Mouse (Mus musculus): ENCODE results near the gene Cbx2. TPM values are rescaled to one million over a fixed set of nuclear protein-coding genes. Genes with fewer than 3 reads are reported as not detected.
A peak's percentile ranks its signal among the peaks of the same experiment; 100 is the strongest.

Cbx2 gene
- polyA plus RNA-seq, 1 experiment from 2014 or later: 86.6 TPM

DNA sequence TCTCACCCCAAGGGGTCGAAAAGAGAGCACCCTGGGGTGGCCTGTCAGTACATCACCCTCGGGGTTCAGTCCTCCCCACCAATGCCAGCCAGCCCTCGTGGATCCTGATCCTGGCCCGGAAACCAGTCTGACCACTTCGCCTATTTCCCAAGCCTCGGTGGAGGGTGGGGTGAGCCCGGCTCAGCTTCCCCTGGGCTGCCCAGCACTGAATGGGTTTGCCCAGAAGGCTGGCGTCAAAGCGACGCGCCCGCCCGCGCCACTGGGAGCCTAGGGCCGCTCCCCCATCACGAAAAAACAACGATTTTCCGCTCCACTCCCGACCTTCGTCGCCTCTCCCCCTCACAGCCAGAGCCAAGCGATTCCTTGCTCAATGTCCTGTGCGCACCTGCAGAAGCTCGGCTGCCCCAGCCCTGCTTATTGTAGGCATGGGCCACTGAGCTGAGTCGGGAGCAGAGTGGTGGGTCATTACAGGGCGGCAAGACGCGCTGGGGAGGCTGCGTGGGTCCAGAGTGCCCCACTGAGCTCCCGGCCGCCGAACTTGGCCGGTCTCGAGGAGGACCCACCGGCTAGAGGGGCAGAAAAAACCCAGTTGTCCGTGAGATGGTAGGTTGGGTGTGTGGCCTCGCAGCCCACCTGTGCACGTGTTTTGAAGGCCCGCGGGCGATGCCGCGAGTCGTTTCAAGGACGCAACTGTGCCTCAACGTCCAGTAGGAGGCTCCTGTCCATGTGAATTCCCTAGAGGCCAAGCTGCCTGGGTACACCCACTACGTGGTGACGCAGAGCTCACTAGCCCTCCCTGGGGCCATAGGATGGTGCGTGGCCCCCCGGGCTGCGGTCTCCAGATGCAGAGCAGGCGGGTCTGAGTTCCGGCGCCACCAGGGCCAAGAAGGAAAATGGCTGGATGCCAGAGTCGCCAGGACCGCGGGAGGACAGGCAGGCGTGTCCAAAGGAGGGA is 35.6 kb downstream of the Cbx2 start:
- Histone ChIP-seq H3K36me3 (no peaks in the 10 kb centered on the region), H3K9me3 (no peaks in the 10 kb centered on the region), H3K27ac (peak overlapping the region; percentile 73), H3K27me3 (ENCODE audit: insufficient read depth, poor library complexity, severe bottlenecking) (peaks cover 100% of the 10 kb centered on the region), H3K4me1 (replicated peaks) (peaks cover 58% of the 10 kb centered on the region), H3K4me3 (peak overlapping the region; percentile 72)
- DNase-seq (ENCODE audit: low spot score): peak; percentile 49
- WGBS: 2% methylated on average over 58 of the region's 58 CpGs

DNA sequence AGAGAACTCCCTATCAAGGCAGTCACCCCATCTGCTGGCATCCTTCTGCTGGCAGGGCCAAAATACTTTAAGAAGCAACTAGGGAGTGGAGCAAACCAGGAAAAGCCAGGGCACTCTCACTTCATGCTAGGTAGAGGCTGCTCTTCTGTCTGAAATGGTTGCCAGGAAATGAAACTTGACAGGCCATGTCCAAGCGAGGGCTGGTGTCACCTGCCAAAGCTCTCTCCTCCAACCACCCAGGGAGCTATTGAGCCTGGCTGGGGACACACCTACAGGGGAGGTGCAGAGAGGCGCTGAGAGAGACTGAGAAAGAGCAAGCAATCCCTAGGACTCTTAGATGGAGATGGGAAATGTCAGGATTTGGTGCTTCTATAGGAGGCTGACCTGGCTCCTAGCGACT is 36.5 kb downstream of the Cbx2 start:
- no peaks in the 10 kb centered on the region for H3K36me3 ChIP-seq
- H3K27me3 ChIP-seq (ENCODE audit: insufficient read depth, poor library complexity, severe bottlenecking): peaks cover 99% of the 10 kb centered on the region
- H3K4me3 ChIP-seq: peak overlapping the region; percentile 72; the same call in 1 of the 2 replicates
- DNase-seq (ENCODE audit: low spot score): no peak
- H3K4me1 ChIP-seq (replicated peaks): peaks cover 48% of the 10 kb centered on the region
- H3K9me3 ChIP-seq: no peaks in the 10 kb centered on the region
- H3K27ac ChIP-seq: no peak overlapping the region
- WGBS: 3% methylated on average over 3 of the region's 3 CpGs

DNA sequence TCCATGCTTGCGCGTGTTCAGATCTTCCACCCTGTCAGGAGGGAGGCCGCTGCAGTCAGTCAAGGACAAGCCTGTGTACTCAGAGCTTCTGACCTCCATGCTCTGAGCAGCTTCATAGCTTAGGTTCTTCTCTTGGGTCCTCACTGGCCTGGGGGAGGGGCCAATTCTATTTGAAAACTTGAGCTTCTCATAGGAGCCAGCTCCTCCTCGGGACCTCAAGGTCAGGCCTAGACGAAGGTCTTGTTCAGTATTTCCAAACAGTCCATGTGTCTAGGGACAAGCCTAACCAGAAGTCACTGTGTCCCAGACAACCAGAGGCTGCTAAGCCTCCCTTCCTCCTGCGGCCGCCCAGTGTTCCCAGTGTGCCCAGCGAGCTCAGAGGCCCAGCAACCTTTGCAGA is 44.1 kb downstream of the Cbx2 start:
- H3K27me3 ChIP-seq (ENCODE audit: insufficient read depth, poor library complexity, severe bottlenecking): peaks cover 65% of the 10 kb centered on the region
- no peak overlapping the region for H3K4me3 ChIP-seq
- 80% methylated on average over 8 of the region's 8 CpGs for WGBS
- no peak overlapping the region for H3K27ac ChIP-seq
- no peaks in the 10 kb centered on the region for H3K36me3 ChIP-seq
- DNase-seq (ENCODE audit: low spot score): no peak
- H3K9me3 ChIP-seq: no peaks in the 10 kb centered on the region
- peaks cover 8% of the 10 kb centered on the region; the same call in 1 of the 2 replicates for H3K4me1 ChIP-seq (replicated peaks)

DNA sequence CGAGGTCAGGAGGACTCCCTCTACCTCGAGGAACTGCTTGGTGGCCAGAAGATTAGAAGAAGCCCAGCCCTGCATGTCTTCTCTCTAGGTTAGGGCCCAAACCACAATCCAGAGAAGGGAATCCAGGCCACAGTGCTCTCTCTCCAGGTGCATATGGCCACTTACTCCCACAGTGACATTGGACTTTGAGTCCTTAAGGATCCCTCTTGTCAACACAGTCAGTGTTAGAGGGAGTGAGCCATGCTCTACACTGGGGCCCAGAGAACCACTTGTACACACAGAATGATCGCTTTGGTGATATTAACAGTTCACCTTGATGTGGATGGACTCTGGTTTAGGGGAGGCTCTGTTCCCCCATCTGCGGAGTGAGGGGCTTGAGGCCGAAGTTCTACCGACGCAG is 49.5 kb downstream of the Cbx2 start:
- no peak for DNase-seq (ENCODE audit: low spot score)
- H3K27ac ChIP-seq: no peak overlapping the region
- no peaks in the 10 kb centered on the region for H3K36me3 ChIP-seq
- WGBS: 88% methylated on average over 7 of the region's 7 CpGs
- H3K27me3 ChIP-seq (ENCODE audit: insufficient read depth, poor library complexity, severe bottlenecking): peaks cover 60% of the 10 kb centered on the region
- H3K4me1 ChIP-seq (replicated peaks): peaks cover 12% of the 10 kb centered on the region
- H3K9me3 ChIP-seq: no peaks in the 10 kb centered on the region
- H3K4me3 ChIP-seq: no peak overlapping the region

DNA sequence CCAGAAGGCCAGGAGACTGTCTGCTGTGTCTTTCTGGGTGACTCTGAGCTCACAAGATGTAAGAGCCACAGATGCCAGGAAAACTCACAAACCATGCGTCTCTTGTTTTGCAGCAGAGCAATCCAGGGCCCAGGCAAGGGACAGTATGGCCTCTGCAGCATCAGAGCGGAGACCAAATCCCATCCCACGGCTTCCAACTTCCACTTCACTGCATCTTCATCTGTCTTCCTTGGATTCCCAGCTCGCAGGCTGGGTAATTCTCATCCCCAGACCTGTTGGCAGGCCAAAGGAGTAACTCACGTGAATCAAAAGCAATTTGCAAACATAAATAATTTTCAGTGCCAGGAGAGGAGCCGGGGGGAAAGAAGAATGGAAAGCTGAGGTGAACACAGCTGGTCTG is 50.2 kb downstream of the Cbx2 start:
- Histone ChIP-seq H3K27me3 (ENCODE audit: insufficient read depth, poor library complexity, severe bottlenecking) (peaks cover 59% of the 10 kb centered on the region), H3K36me3 (0 out of 2 replicates have a peak, but pooled peaks cover 6% of the 10 kb centered on the region)
- WGBS: 79% methylated on average over 6 of the region's 6 CpGs

DNA sequence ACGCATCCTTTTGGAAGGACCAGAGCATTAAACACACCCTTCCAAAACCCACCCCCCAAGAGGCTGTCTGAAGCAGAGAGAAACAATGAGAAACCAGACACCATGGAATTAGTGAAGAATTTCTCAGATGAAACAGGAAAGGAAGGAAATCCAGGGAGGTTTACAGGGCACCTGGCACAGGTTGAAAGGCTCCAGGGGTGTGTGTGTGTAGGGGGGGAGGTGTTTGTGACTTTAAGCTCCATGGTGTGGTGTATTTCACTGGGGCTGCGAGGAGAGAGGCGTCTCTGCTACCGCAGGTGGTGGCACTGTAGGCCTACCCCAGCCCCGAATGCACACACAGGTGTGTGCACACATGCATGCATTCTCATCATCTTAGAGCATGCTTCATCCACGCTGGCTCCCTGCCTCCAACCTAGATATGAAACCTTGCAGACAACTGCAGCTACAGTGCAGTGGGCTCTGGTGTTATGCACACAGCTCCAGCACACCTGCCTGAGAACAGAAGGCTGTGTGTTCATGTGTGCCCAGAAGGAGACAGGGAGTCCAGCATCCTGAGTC is 51.2 kb downstream of the Cbx2 start:
- no peak for DNase-seq (ENCODE audit: low spot score)
- Histone ChIP-seq H3K4me1 (replicated peaks) (peaks cover 23% of the 10 kb centered on the region), H3K27me3 (ENCODE audit: insufficient read depth, poor library complexity, severe bottlenecking) (peaks cover 69% of the 10 kb centered on the region), H3K27ac (no peak overlapping the region), H3K4me3 (no peak overlapping the region), H3K36me3 (0 out of 2 replicates have a peak, but pooled peaks cover 6% of the 10 kb centered on the region), H3K9me3 (no peaks in the 10 kb centered on the region)
- WGBS: 79% methylated on average over 6 of the region's 6 CpGs

More for the DNA sequence above, 50.2 kb downstream of the Cbx2 start:
- Histone ChIP-seq H3K4me1 (replicated peaks) (peaks cover 14% of the 10 kb centered on the region), H3K27ac (no peak overlapping the region), H3K9me3 (no peaks in the 10 kb centered on the region), H3K4me3 (no peak overlapping the region)
- DNase-seq (ENCODE audit: low spot score): no peak

DNA sequence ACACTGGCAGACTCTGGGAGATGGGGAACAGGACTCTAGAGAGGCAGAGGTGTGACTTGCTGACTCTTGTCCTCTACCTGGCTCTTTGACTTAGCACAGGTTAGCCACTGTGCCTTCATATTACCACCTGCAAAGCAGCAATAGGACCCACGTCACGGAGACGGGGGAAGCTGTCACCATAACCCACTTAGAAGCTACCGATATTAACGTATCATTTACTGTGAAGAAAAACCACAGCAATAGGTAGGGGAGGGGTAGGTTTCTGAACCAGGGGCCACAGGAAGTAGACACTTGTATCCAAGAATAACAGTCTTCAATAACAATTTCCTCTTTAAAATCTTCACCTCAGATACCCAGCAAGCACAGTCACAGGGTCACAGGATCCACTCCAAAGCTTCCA is 53.0 kb downstream of the Cbx2 start:
- Histone ChIP-seq H3K27ac (no peak overlapping the region), H3K36me3 (peaks cover 10% of the 10 kb centered on the region), H3K4me1 (replicated peaks) (peaks cover 38% of the 10 kb centered on the region), H3K27me3 (ENCODE audit: insufficient read depth, poor library complexity, severe bottlenecking) (peaks cover 87% of the 10 kb centered on the region), H3K9me3 (no peaks in the 10 kb centered on the region), H3K4me3 (no peak overlapping the region)
- DNase-seq (ENCODE audit: low spot score): no peak
- WGBS: 90% methylated on average over 5 of the region's 5 CpGs

DNA sequence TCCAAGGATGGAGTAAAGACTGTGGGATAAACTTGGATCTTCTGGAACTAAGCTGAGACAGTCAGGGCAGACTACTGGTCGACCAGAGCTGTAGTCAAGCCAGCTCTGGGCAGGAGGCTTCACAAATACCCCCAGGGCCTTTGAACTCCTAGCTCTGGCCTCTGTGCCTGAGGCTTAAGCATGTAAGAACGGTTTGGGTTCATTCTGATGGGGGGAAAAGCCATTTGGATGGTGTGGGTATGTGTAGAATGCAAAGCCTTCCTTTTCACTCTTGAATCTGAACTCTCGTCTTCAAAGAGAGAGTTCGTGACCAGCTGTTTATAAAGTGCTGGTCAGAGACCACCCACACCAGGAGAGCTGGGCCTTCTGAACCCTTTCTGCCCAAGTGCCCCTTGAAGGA is 55.0 kb downstream of the Cbx2 start:
- no peak overlapping the region for H3K4me3 ChIP-seq
- DNase-seq (ENCODE audit: low spot score): no peak
- peaks cover 58% of the 10 kb centered on the region for H3K4me1 ChIP-seq (replicated peaks)
- H3K36me3 ChIP-seq: peaks cover 17% of the 10 kb centered on the region
- peaks cover 92% of the 10 kb centered on the region for H3K27me3 ChIP-seq (ENCODE audit: insufficient read depth, poor library complexity, severe bottlenecking)
- H3K27ac ChIP-seq: no peak overlapping the region
- H3K9me3 ChIP-seq: no peaks in the 10 kb centered on the region
- WGBS: 73% methylated on average over 4 of the region's 4 CpGs

DNA sequence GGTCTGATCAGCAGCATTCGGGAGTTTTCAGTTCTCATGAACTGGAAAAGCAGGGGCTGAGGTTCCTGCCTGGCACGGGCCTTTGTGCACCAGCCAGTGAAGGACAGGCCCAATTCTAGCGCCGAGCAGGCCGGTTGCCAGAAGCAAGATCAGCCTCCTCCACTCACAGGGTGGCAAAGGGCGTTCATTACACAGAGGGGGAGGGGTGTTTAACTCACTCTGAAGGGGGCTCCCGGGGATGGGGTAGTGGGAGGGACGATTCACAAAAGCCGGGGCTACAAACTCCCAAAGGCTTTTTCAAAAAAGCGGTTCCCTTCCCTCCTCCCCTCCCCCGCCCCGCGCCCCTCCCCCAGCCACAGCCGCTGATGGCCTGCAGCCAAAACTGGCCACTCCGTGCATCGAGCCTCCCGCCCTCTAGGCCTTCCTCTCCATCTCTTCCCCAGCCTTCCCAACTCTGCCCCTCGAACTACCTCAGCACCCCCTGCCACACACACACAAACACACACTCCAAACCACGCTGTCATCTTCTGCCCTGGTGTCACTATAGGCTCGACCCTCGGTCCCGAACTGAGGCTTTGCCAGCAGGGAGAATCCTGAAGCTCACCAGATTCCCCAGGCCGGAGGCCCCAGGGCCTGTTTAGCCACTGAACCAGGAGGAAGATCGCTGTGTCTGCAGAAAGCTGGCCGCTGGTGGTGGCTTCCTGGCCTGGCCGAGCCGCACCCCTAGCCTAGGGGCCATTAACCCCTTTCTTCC is 56.1 kb downstream of the Cbx2 start:
- peak; percentile 67 for DNase-seq (ENCODE audit: low spot score)
- H3K9me3 ChIP-seq: no peaks in the 10 kb centered on the region
- peaks cover 17% of the 10 kb centered on the region for H3K36me3 ChIP-seq
- WGBS: 2% methylated on average over 24 of the region's 27 CpGs
- H3K27ac ChIP-seq: peak overlapping the region; percentile 77
- H3K4me1 ChIP-seq (replicated peaks): peaks cover 61% of the 10 kb centered on the region
- peak overlapping the region; percentile 37 for H3K4me3 ChIP-seq
- H3K27me3 ChIP-seq (ENCODE audit: insufficient read depth, poor library complexity, severe bottlenecking): peaks cover 92% of the 10 kb centered on the region

DNA sequence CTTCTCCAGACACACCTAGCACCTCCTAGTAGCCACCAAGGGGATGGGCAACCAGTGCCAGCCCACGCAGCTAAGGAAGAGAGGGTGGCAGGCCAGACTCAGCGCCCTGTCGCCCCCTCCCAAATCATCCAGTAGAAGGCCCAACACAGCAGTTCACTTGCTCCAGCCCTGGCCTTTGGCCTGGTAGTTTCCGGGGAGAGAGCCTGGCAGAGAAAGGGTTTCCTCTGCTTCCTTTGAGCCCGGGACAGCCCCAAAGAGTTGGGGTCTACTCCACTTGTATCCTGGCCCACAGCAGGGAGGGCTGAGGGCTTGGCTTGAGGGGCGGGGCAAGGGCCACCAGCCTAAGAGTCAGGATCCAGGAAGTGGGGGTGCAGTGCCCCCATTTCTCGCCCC is 56.7 kb downstream of the Cbx2 start:
- peaks cover 17% of the 10 kb centered on the region for H3K36me3 ChIP-seq
- peaks cover 92% of the 10 kb centered on the region for H3K27me3 ChIP-seq (ENCODE audit: insufficient read depth, poor library complexity, severe bottlenecking)
- no peak for DNase-seq (ENCODE audit: low spot score)
- H3K27ac ChIP-seq: peak overlapping the region; percentile 77
- 12% methylated on average over 7 of the region's 7 CpGs for WGBS
- H3K9me3 ChIP-seq: no peaks in the 10 kb centered on the region
- H3K4me3 ChIP-seq: peak overlapping the region; percentile 37
- peaks cover 62% of the 10 kb centered on the region for H3K4me1 ChIP-seq (replicated peaks)

DNA sequence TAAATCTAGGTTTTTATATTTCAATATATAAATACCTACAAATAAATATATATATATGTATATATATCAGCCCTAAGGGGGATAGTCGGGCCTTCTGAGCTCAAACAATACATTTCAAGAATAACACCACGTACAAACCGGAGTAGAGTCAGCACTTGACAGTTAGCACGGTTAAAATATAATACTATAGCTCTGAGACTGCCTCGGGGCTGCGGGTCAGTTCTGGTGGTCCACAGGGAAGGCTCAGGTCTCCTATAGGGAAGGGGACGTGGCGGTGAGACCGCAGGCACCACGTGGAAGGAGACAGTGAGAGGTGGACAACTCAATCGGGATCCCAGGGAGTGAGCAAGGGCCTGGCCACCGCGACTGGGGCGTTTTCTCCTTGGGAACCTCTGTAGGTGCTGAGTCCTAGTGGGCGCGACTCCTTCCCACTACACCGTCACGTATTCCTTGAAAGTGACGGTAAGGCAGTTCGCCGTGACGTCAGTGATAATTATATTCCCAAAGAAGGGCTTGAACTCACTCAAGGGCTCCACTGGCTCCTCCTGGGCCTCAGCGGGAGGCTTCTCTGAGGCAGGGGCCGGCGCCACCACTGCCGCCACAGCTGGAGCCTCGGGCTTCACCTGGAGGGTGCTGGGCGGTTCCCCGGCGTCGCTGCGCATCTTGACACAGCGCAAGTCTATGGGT is 57.8 kb downstream of the Cbx2 start:
- Histone ChIP-seq H3K9me3 (no peaks in the 10 kb centered on the region), H3K27ac (no peak overlapping the region), H3K27me3 (ENCODE audit: insufficient read depth, poor library complexity, severe bottlenecking) (peaks cover 85% of the 10 kb centered on the region), H3K4me3 (peak overlapping the region; percentile 29), H3K36me3 (peaks cover 17% of the 10 kb centered on the region), H3K4me1 (replicated peaks) (peaks cover 73% of the 10 kb centered on the region)
- 9% methylated on average over 33 of the region's 33 CpGs for WGBS
- DNase-seq (ENCODE audit: low spot score): peak; percentile 25

Measured in hindbrain, embryonic 10.5 days (tissue).